Mouse (Mus musculus): ENCODE results near the gene Prrt3.

The Prrt3 gene

DNA sequence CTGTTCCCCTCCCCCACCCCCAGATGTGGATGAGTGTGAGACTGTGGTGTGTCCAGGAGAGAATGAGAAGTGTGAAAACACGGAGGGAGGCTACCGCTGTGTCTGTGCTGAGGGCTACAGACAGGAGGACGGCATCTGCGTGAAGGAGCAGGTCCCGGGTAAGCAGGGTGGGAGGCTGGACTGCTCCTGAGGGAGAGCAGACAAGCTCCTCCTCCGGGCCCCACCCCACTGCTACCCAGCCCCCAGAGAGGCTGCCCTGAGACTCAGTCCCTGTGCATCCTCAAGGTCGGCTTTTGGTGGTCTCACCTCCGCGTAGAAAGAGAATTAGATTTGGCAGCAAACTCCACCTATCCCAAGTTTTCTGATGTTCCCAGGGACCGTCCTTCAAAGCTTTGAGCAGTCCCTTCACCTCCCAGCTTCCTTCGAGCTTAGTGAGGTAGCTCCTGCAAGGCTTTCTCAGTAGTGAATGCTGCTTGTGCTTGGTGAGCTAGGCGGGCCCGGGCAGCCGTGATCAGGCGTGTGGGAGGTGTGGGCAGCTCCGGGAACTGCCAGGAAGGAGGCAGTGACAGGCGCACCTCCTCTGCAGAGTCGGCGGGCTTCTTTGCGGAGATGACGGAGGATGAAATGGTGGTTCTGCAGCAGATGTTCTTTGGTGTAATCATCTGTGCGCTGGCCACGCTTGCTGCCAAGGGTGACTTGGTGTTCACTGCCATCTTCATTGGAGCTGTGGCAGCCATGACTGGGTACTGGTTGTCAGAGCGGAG, 9.4 kb downstream of the Prrt3 start:
- in situ Hi-C loops (cut with MboI, MseI): loop anchor here (5.0 kb wide), 1 partner anchor 45 kb away; no protein-coding TSS in a partner anchor

- in situ Hi-C loops (cut with MboI, MseI): no loop called here
Measured at GRCm38 (mm10) chr6:113489410-113489809, 12.3 kb downstream of the Prrt3 start.

GRCm38 (mm10) chr6:113487125-113487576, 14.6 kb downstream of the Prrt3 start:
- in situ Hi-C loops (cut with MboI, MseI): no loop called here

GRCm38 (mm10) chr6:113483729-113484128, 18.0 kb downstream of the Prrt3 start:
- in situ Hi-C loops (cut with MboI, MseI): no loop called here

DNA sequence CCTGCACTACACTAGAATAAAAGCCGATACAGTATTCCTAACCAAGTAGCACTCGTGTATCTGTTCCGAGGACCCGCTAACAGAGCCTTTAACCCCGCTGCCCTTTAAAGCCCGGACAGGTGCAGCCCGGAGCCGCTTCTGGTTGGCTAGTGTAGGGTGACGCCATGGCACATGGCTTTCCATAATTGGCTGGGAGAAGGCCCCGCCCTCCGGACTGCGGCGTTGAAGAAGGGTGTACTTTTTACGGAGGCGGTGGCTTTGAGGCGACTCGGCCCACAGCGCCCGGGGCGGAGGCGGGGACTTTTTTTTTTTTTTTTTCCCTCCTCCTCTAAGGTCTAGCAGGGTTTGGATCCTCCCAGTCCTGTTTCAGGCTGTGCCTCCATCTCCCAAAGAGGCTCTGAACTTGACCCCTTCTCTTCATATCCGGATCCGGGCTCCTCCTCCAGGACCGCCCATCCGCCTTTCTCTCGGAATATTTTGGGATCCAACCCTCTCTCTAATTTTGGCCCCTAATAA, 18.6 kb downstream of the Prrt3 start, which contains the start of gene Creld1:
Gene Creld1 (plus strand): TSS at position 198 of the 516 bp plus-strand sequence.
- in situ Hi-C loops (cut with MboI, MseI): no loop called here

DNA sequence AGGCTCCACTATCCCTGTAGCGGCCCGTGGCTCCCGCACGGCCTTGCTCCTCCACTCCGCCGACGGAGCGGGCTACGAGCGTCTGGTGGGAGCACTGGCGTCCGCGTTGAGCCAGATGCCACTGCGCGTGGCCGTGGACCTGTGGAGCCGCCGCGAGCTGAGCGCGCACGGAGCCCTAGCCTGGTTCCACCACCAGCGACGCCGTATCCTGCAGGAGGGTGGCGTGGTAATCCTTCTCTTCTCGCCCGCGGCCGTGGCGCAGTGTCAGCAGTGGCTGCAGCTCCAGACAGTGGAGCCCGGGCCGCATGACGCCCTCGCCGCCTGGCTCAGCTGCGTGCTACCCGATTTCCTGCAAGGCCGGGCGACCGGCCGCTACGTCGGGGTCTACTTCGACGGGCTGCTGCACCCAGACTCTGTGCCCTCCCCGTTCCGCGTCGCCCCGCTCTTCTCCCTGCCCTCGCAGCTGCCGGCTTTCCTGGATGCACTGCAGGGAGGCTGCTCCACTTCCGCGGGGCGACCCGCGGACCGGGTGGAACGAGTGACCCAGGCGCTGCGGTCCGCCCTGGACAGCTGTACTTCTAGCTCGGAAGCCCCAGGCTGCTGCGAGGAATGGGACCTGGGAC, 19.1 kb downstream of the Prrt3 start:
- in situ Hi-C loops (cut with MboI, MseI): no loop called here

DNA sequence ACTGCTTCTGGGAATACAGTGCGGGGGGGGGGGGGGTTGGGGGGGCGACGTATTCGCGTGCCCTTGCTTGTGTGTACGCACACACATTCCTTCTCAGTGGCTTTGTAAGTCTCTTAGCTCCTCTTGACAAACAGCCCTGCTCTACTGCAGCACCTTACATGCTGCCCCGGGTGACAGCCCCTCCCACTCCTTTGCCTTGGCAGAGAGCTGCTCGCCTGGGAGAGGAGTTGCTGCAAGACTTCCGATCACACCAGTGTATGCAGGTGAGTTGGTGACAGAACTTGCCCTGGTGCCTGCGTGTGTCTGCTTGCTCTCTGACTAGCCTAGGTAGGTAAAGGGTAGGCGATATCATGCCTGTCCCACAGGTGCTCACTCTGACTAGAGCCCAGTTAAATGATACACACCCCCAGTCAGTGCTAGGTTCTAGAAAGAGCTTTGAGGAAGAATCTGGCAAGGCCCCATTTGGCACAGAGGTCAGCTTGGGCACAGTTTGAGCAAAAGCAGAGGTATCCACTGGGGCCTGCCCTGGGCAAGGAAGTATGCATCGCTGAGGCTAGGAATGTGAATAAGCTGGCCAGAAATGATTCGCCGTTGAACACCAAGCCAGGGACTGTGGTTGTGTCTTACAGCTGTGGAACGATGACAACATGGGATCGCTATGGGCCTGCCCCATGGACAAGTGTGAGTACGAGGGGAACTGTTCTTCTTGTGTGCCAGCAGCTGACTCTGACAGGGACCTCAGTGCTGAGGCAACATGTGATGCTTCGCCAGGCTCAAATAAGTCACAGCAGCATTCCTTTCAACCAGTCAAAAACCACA, 21.0 kb downstream of the Prrt3 start:
- in situ Hi-C loops (cut with MboI, MseI): no loop called here

DNA sequence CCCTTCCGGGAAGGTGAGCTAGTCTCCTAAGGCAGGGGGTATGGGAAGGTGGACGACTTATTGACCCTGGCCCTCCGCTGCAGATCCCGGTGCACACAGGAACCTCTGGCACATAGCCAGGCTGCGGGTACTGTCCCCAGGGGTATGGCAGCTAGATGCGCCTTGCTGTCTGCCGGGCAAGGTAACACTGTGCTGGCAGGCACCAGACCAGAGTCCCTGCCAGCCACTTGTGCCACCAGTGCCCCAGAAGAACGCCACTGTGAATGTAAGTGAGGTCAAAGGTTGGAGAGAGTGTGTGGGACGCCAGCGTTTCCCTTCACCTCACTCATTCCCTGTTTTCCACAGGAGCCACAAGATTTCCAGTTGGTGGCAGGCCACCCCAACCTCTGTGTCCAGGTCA, 22.8 kb downstream of the Prrt3 start:
- in situ Hi-C loops (cut with MboI, MseI): no loop called here

- in situ Hi-C loops (cut with MboI, MseI): no loop called here
Measured at GRCm38 (mm10) chr6:113477353-113477752, 24.4 kb downstream of the Prrt3 start.

GRCm38 (mm10) chr6:113473715-113474114, 28.0 kb downstream of the Prrt3 start:
- in situ Hi-C loops (cut with MboI, MseI): no loop called here

- in situ Hi-C loops (cut with MboI, MseI): no loop called here
Measured at GRCm38 (mm10) chr6:113473246-113473645, 28.5 kb downstream of the Prrt3 start.

GRCm38 (mm10) chr6:113472061-113472460, 29.7 kb downstream of the Prrt3 start:
- in situ Hi-C loops (cut with MboI, MseI): no loop called here

- in situ Hi-C loops (cut with MboI, MseI): no loop called here
Measured at GRCm38 (mm10) chr6:113471297-113471936, 30.3 kb downstream of the Prrt3 start, which contains the start of gene Il17rc. TSS of gene Il17rc (plus strand) at chr6:113471427.

DNA sequence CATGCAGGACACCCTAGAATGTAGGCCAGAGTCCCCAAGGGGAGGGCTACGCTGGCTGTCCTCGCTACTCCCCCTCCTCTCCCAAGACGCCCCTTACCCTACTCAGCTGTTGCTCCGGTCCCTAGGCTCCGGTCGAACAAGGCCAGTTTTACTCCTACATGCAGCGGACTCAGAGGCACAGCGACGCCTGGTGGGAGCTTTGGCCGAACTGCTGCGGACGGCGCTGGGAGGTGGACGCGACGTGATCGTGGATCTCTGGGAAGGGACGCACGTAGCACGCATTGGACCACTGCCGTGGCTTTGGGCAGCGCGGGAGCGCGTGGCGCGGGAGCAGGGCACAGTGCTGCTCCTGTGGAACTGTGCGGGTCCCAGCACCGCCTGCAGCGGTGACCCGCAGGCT, 32.3 kb downstream of the Prrt3 start:
- in situ Hi-C loops (cut with MboI, MseI): no loop called here

DNA sequence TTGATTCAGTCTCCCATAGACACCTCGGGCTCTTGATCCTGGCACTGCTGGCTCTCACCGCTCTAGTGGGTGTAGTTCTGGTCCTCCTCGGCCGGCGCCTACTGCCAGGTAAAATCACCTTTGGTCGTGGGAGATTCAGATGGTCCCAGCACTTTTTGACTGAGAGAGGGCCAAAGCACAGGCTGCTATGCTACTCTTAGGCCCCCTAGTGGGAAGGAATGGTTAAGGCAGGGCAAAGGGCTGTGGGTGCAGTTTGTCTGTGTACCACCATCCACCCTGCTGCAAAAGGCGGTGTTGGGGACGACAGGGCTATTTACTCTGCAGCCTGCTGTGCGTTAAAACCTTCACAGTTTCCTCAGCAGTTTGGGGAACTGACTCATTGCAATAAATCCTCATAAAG, 32.7 kb downstream of the Prrt3 start:
- in situ Hi-C loops (cut with MboI, MseI): no loop called here

DNA sequence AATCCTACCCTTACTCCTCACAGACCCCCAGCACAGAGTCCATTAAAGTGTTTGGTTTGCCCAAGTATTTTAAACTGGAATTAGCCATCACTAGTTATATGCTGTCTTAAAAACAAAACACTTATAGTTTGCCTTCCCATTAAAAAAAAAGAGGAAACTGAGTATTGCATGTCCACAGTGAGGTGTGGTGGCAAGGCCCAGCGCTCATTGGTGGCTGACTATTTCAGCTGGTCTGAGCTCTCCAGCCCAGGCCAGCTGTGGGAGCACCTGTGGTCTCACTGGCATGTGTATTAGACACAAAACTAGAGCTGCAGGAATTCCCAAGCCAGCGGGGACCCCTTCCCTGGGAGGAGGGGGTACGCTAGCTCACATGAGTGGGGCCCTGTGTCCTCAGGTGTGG, 33.2 kb downstream of the Prrt3 start:
- in situ Hi-C loops (cut with MboI, MseI): no loop called here

DNA sequence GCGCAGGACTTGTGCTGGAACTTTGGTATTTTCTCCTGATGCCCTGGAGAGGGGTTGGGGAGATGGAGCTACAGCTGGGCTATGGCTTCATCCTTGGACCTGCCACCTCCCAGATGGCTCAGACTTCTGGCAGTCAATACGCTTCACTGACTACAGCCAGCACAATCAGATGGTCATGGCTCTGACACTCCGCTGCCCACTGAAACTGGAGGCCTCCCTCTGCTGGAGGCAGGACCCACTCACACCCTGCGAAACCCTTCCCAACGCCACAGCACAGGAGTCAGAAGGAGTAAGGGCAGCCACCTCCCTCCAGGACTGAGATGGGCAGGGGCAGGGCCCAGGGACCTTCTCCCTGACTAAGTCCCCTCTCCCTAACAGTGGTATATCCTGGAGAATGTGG, 36.1 kb downstream of the Prrt3 start:
- in situ Hi-C loops (cut with MboI, MseI): no loop called here

DNA sequence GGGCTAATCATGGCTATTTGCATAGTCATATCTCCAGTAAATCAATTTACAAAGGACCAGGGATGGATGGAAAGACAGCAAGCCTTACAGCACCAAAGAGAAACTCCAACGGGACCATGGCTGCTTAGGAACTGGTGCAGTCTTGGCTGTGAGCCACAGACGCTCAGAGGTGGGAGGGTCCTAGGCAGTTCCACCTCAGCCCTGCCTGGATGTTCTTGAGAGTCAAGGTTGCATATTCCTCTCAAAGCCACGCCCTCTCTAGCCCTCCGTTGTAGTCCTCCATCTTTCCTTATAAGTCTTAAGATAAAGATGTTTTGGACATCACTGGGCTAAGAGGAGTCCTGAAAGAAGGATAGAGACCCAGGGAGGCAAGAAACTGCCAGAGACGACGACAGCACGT, 37.7 kb downstream of the Prrt3 start:
- in situ Hi-C loops (cut with MboI, MseI): no loop called here

DNA sequence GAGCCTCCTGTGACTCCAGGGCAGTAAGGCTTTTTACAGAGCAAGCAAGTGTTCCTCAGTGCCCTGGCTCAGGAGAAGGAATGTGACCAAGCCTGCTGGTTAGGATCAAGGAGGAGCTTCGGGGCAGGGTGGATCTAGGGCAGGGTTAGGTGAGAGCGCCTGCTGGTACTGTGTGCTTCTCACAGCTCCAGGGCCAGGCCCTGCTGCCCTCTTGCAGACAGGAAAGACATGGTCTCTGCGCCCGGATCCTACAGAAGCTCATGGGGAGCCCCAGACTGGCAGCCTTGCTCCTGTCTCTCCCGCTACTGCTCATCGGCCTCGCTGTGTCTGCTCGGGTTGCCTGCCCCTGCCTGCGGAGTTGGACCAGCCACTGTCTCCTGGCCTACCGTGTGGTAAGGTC, 43.1 kb downstream of the Prrt3 start:
- in situ Hi-C loops (cut with MboI, MseI): no loop called here

DNA sequence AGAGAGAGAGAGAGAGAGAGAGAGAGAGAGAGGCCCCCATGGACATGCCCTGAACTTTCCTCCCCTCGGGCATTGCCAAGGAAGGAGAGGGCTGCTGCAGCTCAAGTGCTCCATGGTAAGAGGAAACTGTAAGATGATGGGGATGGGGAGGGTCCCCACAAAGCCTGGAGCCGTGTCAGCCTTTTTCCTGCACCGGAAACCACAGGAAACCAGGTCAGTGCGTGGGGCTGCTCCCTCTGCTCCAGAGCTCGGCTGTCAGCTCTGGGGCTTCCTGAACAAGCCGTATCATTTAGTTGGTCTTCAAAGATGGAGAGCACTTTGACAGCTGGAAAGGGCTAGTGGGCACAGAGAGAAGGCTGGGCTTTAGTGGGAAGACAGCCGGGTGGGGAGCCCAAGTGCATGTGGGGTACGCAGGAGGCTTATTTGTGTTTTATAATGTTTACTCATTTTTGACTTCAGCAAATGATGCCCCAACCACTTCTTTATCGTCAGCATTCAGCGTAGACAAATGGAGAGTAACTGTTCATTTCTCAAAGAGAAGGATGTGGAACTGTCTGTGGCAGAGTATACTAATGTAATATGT, 43.7 kb downstream of the Prrt3 start, which contains the start of gene Il17re:
Gene Il17re (plus strand): TSS at position 533 of the 583 bp plus-strand sequence.
- in situ Hi-C loops (cut with MboI, MseI): no loop called here

DNA sequence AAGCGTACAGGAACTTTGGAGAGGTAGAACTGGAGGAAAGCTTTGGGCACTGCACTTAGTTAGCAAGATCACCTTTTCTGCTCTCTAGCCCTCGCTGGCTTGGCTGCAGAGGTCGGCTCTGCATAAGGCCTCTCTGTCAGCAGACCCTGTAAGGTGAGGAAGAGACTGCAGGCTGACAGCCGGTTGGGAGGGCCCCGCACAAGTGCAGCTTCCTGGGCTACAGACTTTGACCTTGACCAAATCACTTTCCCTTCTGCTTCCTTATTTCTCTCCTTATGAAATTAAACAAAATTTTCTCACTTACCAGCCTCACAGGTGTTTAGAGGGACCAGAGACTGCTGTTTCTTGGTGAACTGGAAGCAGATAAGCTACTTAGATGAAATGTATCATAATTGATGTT, 46.7 kb downstream of the Prrt3 start:
- in situ Hi-C loops (cut with MboI, MseI): no loop called here
